Mouse (Mus musculus) liver, embryonic 11.5 days (tissue): ENCODE results near the gene Kif1c. TPM values are rescaled to one million over a fixed set of nuclear protein-coding genes. Genes with fewer than 3 reads are reported as not detected.

ENCODE experiments used
- ATAC-seq: fragments of 200-750 bp; cut with Nextera tagmentation; replicated peaks from 2 replicates; pipeline ENCODE4 v1.8.0; 2017; ENCODE audit warnings: moderate number of reproducible peaks, mild to moderate bottlenecking, moderate TSS enrichment, moderate library complexity; ENCODE audit not compliant: low FRiP score
- DNase-seq: peaks from one replicate; pipeline ENCODE4 v3.0.0-alpha.2; 2017; ENCODE audit warnings: low spot score
- H3K27ac ChIP-seq: fragments of 300-500 bp; sonication (generic); 2 replicates; pipeline ENCODE4 v1.5.1; 2014; ENCODE audit warnings: mild to moderate bottlenecking, low read depth, low read length, control low read depth
- H3K27me3 ChIP-seq: fragments of 300-500 bp; sonication (generic); replicated peaks from 2 replicates; pipeline ENCODE4 v1.6.1; 2014; ENCODE audit warnings: low read length, mixed read lengths; ENCODE audit not compliant: control insufficient read depth, insufficient read depth
- H3K36me3 ChIP-seq: fragments of 300-500 bp; sonication (generic); 2 replicates; pipeline ENCODE4 v1.6.1; 2014; ENCODE audit warnings: mild to moderate bottlenecking, low read length, moderate library complexity, mixed read lengths; ENCODE audit not compliant: control insufficient read depth, insufficient read depth
- H3K4me1 ChIP-seq: fragments of 300-500 bp; sonication (generic); replicated peaks from 2 replicates; pipeline ENCODE4 v1.6.1; 2014; ENCODE audit warnings: low read length, mixed read lengths; ENCODE audit not compliant: control insufficient read depth, insufficient read depth
- H3K4me2 ChIP-seq: fragments of 300-500 bp; sonication (generic); 2 replicates; pipeline ENCODE4 v1.6.1; 2014; ENCODE audit warnings: mild to moderate bottlenecking, control low read depth, moderate library complexity
- H3K4me3 ChIP-seq: fragments of 300-500 bp; sonication (generic); 2 replicates; pipeline ENCODE4 v1.5.1; 2014; ENCODE audit warnings: low read depth, low read length, control low read depth
- H3K9ac ChIP-seq: fragments of 300-500 bp; sonication (generic); 2 replicates; pipeline ENCODE4 v1.6.1; 2014; ENCODE audit warnings: low read depth, low read length, control low read depth
- H3K9me3 ChIP-seq: fragments of 300-500 bp; sonication (generic); 2 replicates; pipeline ENCODE4 v1.6.1; 2016; ENCODE audit warnings: low read length, inconsistent platforms, mixed read lengths; ENCODE audit not compliant: control insufficient read depth
- WGBS: fragments of 180-500 bp; shearing (Covaris S2); extraction: QIAGEN DNeasy Blood & Tissue Kit; methylation state at CpG from one replicate; pipeline ENCODE4 v1.1.7; 2014; 5-methylcytosine and 5-hydroxymethylcytosine counted together
- polyA plus RNA-seq: library from polyadenylated mRNA; unstranded; fragments of >200 nt; fragmentation: Nextera tagmentation; extraction: Ambion mirVana; gene quantifications from 2 replicates; pipeline ENCODE4 v1.2.1, GENCODE M21; 2014

The Kif1c gene
- polyA plus RNA-seq, 1 experiment from 2014 or later, result 3.8 TPM

DNA sequence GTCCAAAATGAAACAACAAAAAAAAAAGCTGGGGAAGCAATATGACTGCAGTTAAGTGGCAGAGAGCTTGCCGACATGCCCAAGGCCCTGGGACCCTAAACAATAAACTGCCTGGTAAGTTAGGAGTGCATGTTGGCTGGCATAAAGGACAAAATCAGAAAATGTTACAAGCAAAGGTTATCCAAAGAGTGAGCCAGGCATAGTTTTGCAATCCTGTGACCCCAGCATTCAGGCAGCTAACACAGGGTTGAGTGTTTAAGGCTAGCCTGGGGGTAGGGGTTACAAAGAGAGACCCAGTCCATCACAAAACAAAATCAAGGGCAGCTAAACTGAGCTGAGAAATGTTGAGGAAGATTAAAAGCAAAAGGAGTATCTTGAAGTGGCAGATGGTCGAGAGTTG lies 1.3 kb upstream of the Kif1c start:
- ATAC-seq (no peak), DNase-seq (no peak)
- H3K4me1 ChIP-seq, result peaks cover 10% of the 10 kb centered on the region; the same call in 1 of the 2 replicates
- H3K4me3 ChIP-seq, result no peak overlapping the region
- peaks cover 8% of the 10 kb centered on the region; the same call in 1 of the 2 replicates for H3K27me3 ChIP-seq
- 64% methylated on average over 2 of the region's 2 CpGs for WGBS
- H3K9me3 ChIP-seq, result no peaks in the 10 kb centered on the region
- no peaks in the 10 kb centered on the region for H3K36me3 ChIP-seq
- H3K9ac ChIP-seq, result no peak overlapping the region
- H3K27ac ChIP-seq, result no peak overlapping the region
- H3K4me2 ChIP-seq, result peak overlapping the region; percentile 93

DNA sequence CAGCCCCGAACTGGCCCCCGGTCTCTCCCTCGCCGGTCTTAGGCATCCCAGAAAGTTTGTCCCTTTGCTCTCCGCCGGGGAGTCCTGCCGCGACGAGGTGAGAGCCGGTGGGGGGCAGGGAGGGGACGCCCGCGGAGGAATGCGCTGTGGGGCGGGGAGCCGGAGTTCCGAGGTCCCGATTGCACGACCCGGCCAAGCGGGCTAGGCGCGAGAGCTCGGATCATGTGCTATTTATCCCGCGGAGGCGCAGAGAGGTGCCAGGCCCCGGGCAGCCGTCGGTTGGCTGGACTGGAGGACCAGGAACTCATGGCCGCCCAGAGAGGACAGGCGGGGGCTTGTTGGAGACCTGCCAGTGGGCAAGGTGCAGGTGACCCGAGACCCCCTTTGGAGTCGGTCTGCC lies 265 bp downstream of the Kif1c start:
- DNase-seq (peak; percentile 75), ATAC-seq (peak; percentile 28; the same call in 1 of the 2 replicates)
- peak overlapping the region; percentile 88 for H3K9ac ChIP-seq
- peak overlapping the region; percentile 86 for H3K27ac ChIP-seq
- peak overlapping the region; percentile 86 for H3K4me3 ChIP-seq
- peaks cover 10% of the 10 kb centered on the region; the same call in 1 of the 2 replicates for H3K4me1 ChIP-seq
- peaks cover 8% of the 10 kb centered on the region; the same call in 1 of the 2 replicates for H3K27me3 ChIP-seq
- peaks cover 3% of the 10 kb centered on the region; the same call in 1 of the 2 replicates for H3K36me3 ChIP-seq
- H3K9me3 ChIP-seq, result no peaks in the 10 kb centered on the region
- H3K4me2 ChIP-seq, result peak overlapping the region; percentile 93
- 1% methylated on average over 31 of the region's 34 CpGs for WGBS

DNA sequence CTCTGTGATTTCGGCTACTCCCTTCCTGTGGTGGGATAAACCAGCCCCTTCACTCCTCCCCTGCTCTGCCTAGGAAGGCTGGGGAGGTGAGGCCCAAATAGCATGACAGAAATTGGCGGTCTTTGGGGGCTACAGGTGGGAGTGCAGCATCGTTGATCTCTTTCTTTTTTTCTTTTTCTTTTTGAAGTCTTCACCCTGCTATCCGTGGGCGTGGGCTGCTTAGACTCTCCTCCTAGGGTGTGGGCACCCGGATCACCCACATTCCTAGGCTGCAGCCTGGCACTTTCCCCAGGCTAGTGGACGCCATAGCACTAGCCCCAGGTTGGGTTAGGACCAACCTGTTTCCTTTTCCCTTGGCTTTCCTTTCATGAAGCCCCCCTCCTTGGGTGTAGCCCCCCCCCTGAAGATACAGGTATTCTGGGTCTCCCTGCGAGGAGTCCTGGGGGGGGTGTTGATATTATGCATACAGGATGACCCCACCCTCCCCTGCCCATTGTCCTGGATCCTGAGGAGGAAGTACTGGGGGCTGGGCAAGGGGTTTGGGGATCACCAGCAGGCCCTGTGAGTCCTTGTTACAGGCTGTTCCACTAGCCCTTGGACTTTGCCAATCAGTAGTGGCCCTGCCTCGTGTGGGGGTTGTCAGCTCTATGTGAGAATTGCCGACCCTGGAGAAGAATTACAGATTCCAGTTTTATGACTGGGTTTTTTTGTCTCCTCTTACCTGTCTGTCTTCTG lies 1.0 kb downstream of the Kif1c start:
- WGBS, result 19% methylated on average over 10 of the region's 10 CpGs
- H3K9me3 ChIP-seq, result no peaks in the 10 kb centered on the region
- peak overlapping the region; percentile 93 for H3K4me2 ChIP-seq
- no peak overlapping the region for H3K27ac ChIP-seq
- peak overlapping the region; percentile 88 for H3K9ac ChIP-seq
- ATAC-seq (no peak), DNase-seq (no peak)
- peaks cover 8% of the 10 kb centered on the region; the same call in 1 of the 2 replicates for H3K27me3 ChIP-seq
- H3K4me3 ChIP-seq, result peak overlapping the region; percentile 86
- H3K4me1 ChIP-seq, result peaks cover 10% of the 10 kb centered on the region; the same call in 1 of the 2 replicates
- peaks cover 3% of the 10 kb centered on the region; the same call in 1 of the 2 replicates for H3K36me3 ChIP-seq

DNA sequence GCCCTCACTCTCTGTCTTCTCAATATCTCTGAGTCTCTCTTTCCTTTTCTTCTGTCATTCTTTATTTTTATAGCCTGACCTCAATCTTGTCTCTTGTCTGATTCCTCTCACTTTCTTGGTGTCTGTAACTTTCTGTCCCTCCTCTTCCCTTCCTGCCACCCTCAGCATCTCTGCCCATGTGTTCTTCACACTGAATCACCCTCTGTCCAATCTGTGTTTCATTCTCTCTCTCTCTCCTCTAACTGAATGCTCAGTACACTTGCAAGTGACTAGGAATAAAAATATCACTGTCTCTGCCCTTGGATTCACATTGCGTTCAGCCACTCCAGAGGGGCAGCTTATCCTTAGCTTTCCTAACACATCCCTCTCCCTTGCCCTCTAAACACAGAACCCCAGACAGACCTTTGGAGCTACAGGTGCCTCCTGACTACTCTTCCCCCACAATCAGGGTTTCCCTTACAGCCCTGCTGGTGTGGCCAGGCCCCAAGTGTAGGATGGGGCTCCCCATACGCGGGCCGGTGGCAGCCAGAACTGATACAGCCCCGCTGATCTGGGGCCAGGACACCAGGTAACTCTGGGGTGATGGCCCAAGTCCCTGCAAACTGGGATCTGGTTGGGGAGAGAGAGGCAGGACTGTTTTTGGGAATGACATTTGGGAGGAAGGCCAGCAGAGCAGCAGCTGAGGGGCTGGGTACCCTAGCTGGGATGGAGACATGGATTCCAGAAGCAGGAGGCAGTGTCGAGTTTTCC lies 1.8 kb downstream of the Kif1c start:
- H3K27ac ChIP-seq, result no peak overlapping the region

DNA sequence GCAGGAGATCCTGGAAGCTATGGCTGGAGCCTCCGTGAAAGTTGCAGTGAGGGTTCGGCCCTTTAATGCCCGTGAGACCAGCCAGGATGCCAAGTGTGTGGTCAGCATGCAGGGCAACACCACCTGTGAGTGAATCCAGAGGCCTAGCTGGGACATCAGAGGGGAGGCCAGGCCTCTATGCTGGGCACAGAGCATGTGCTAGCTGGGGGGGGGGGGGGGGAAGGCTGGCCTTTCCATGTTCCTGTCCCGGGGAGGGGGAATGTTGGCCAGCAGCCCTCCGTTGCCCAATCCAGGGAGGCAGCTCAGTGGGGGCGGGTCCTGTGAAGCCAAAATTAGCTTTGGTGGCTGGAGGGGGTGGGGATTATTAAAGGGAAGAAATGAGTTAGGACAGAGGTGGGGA lies 2.4 kb downstream of the Kif1c start:
- Histone ChIP-seq H3K9me3 (no peaks in the 10 kb centered on the region), H3K36me3 (peaks cover 6% of the 10 kb centered on the region), H3K27ac (no peak overlapping the region), H3K4me3 (no peak overlapping the region), H3K4me2 (no peak overlapping the region), H3K9ac (no peak overlapping the region; the same call in 1 of the 2 replicates), H3K4me1 (peaks cover 10% of the 10 kb centered on the region; the same call in 1 of the 2 replicates), H3K27me3 (peaks cover 8% of the 10 kb centered on the region; the same call in 1 of the 2 replicates)
- no peak for DNase-seq
- WGBS, result 67% methylated on average over 6 of the region's 6 CpGs
- ATAC-seq, result no peak

More for the DNA sequence above, 1.8 kb downstream of the Kif1c start:
- Histone ChIP-seq H3K27me3 (peaks cover 8% of the 10 kb centered on the region; the same call in 1 of the 2 replicates), H3K4me1 (peaks cover 10% of the 10 kb centered on the region; the same call in 1 of the 2 replicates), H3K9me3 (no peaks in the 10 kb centered on the region), H3K4me2 (peak overlapping the region; percentile 93), H3K4me3 (no peak overlapping the region; the same call in 1 of the 2 replicates), H3K36me3 (peaks cover 6% of the 10 kb centered on the region), H3K9ac (peak overlapping the region; percentile 5; the same call in 1 of the 2 replicates)
- DNase-seq (no peak), ATAC-seq (no peak)
- WGBS, result 80% methylated on average over 6 of the region's 6 CpGs

DNA sequence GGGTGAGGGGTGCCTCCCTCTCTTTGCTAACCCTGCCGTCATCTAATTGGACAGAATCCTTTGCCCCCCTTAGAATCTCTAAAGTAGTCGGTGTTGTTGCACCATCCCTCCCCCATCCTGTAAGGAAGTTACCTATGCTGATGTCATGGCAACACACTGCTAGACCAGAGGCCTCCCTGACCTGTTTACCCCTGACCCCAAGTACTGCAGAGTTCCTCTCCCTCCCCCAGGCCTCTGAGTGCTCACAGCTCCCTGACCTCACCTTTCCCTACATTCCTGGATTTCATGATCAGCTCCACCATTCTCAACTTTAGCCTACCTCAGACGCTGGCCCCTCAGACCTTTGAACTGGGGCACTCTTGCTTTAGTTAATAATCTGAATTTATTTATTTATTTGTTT lies 5.8 kb downstream of the Kif1c start:
- WGBS, result 75% methylated on average over 3 of the region's 3 CpGs
- H3K36me3 ChIP-seq, result peaks cover 6% of the 10 kb centered on the region

DNA sequence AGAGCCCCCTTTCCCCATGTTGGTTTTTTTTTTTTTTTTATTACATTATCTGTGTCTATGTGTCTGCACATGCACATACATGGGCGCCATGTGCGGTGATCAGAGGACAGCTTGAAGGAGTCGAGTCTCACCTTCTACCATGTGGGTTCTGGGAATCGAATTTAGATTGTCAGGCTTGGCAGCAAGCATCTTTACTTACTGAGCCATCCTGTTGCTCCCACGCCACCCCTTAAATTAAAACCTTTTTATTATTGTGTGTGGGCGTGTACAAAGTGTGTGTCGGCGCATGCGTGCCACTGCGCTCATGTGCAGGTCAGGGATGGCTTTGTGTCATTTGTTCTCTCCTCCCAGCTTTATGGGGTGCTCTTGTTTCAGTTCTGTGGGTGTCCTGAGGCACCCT lies 10.7 kb downstream of the Kif1c start:
- 90% methylated on average over 10 of the region's 10 CpGs for whole genome bisulfite sequencing
- no peak overlapping the region for H3K4me3 ChIP-seq
- H3K4me1 ChIP-seq, result no peaks in the 10 kb centered on the region
- no peaks in the 10 kb centered on the region for H3K27me3 ChIP-seq
- no peak overlapping the region for H3K27ac ChIP-seq
- H3K9me3 ChIP-seq, result no peaks in the 10 kb centered on the region
- ATAC-seq, result no peak
- no peak overlapping the region for H3K9ac ChIP-seq
- H3K36me3 ChIP-seq, result peaks cover 3% of the 10 kb centered on the region; the same call in 1 of the 2 replicates
- H3K4me2 ChIP-seq, result no peak overlapping the region
- no peak for DNase-seq

More for the DNA sequence above, 5.8 kb downstream of the Kif1c start:
- ATAC-seq, result no peak
- Histone ChIP-seq H3K27ac (no peak overlapping the region), H3K9ac (no peak overlapping the region), H3K4me3 (no peak overlapping the region), H3K4me2 (no peak overlapping the region), H3K27me3 (peaks cover 6% of the 10 kb centered on the region; the same call in 1 of the 2 replicates), H3K9me3 (no peaks in the 10 kb centered on the region), H3K4me1 (peaks cover 8% of the 10 kb centered on the region; the same call in 1 of the 2 replicates)
- DNase-seq, result no peak

DNA sequence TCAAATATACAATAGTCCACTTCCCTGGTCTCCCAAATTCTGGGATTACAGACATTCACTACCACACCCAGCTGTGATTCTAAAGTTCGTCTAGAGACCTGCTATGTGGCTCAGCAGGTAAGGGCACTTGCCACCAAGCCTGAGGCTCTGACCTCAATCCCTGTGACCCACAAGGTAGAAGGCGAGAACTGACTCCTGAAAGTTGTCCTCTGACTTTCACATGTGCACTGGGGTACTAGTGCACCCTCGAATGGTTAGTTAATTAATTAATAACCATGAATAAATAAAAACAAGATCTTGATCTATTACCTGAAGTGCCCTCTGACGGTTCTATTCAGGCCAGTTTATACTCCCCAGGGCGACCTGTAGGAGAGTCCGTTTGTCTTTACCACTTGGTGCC lies 12.9 kb downstream of the Kif1c start:
- Histone ChIP-seq H3K9me3 (no peaks in the 10 kb centered on the region), H3K27me3 (no peaks in the 10 kb centered on the region), H3K4me1 (no peaks in the 10 kb centered on the region), H3K4me3 (no peak overlapping the region), H3K36me3 (peaks cover 8% of the 10 kb centered on the region; the same call in 1 of the 2 replicates), H3K9ac (no peak overlapping the region), H3K27ac (no peak overlapping the region), H3K4me2 (no peak overlapping the region)
- DNase-seq, result no peak
- WGBS, result 79% methylated on average over 6 of the region's 6 CpGs
- ATAC-seq, result no peak
